Mouse (Mus musculus) effector memory CD4-positive, alpha-beta T cell, adult 5 months (primary cell): ENCODE data around the gene Nxf2. TPM values are rescaled to one million over a fixed set of nuclear protein-coding genes. Genes with fewer than 3 reads are reported as not detected.

Source experiments
- polyA plus RNA-seq: library from polyadenylated mRNA; unstranded; fragments of 100-300 nt; shearing (Covaris generic); gene quantifications from one replicate; pipeline ENCODE4 v1.2.1, GENCODE M21; 2017

Gene Nxf2
- 0.31 TPM for polyA plus RNA-seq

GRCm38 (mm10) chrX:134964546-134964945, at the start of gene Nxf2:
Gene Nxf2 (minus strand): TSS chrX:134964754.

GRCm38 (mm10) chrX:135008720-135009470, 44.3 kb upstream of the Nxf2 start, which contains the start of gene Zmat1:
Gene Zmat1 (minus strand): TSS chrX:135009209.

Other genes starting within 250 kb of the Nxf2 start
- not detected for gene Armcx1, start 246.8 kb downstream of the Nxf2 start, polyA plus RNA-seq
- 0.62 TPM for gene Armcx6, start 213.3 kb downstream of the Nxf2 start, polyA plus RNA-seq
- gene Armcx3, start 208.2 kb downstream of the Nxf2 start, polyA plus RNA-seq: 19.4 TPM
- 14.3 TPM for gene Armcx2, start 155.5 kb downstream of the Nxf2 start, polyA plus RNA-seq
- gene Zmat1, start 44.5 kb upstream of the Nxf2 start, polyA plus RNA-seq: 8.1 TPM
- gene Gm15023, start 212.9 kb upstream of the Nxf2 start, polyA plus RNA-seq: not detected
- gene Tceal6, start 245.9 kb upstream of the Nxf2 start, polyA plus RNA-seq: not detected